Mouse (Mus musculus) bone marrow macrophage, adult 2 months (primary cell): ENCODE measurements at regions not wholly inside any gene's neighbourhood (a gene's known extent, or its start where the extent isn't known, plus 50 kb on each side); places are given as distances from the start of the nearest gene placed in this dataset.

ENCODE experiments used
- CTCF ChIP-seq: IDR thresholded peaks from 2 replicates; pipeline ENCODE4 v1.5.1; 2012; ENCODE audit warnings: low read depth, mild to moderate bottlenecking, low read length, moderate library complexity
- POLR2A ChIP-seq: IDR thresholded peaks from 2 replicates; pipeline ENCODE4 v1.6.1; 2012; ENCODE audit warnings: mild to moderate bottlenecking, low read depth, low read length, borderline replicate concordance

- TF ChIP-seq CTCF (no peak), POLR2A (no peak)
Observed at GRCm38 (mm10) chr1:92348353-92349005, 125.2 kb downstream of the Ndufa10 start.
